ENCODE assay signal across 19 mouse cellular contexts in genomic region chr2:48629106-48630050, GRCm38 (mm10).
DNase-seq lines count a peak whose midpoint lies in the region; ATAC-seq lines count a peak whose summit lies in the region.
"Had no signal": no experiment of that assay in that cellular context is flagged by ENCODE, and none has a peak within 500 bp of the region (broad histone marks: within the 10 kb centered on the region; RNA-seq: fewer than 3 reads in every experiment).

No protein-coding gene starts in this region.

- no peak overlapping the region for H3K9ac ChIP-seq in neural tube, embryonic 11.5 days (ENCODE audit: low read length)
- H3K9ac ChIP-seq in hindbrain, embryonic 12.5 days: no peak overlapping the region
- no peak overlapping the region for H3K9ac ChIP-seq in midbrain, embryonic 14.5 days (replicated peaks; ENCODE audit: low read length)
- H3K9ac ChIP-seq: embryonic facial prominence, embryonic 13.5 days; liver, embryonic 13.5 days; stomach, embryonic 15.5 days had no signal

- peak; percentile 33 for DNase-seq in neural tube, embryonic 11.5 days (ENCODE audit: low spot score)
- no peak for DNase-seq in neural tube, embryonic 10.5 days (ENCODE audit: extremely low spot score, low spot score)
- peak; percentile 50 for DNase-seq in midbrain, embryonic 14.5 days
- no peak for DNase-seq in heart, adult 8-10 months (ENCODE audit: low spot score)
- no peak for DNase-seq in kidney, postnatal 10 days
- DNase-seq: cerebellum, postnatal 36 days; heart, postnatal 14 days; kidney, postnatal 14 days; layer of hippocampus, adult 9-11 months; left cerebral cortex, postnatal 4 days; liver, embryonic 13.5 days; thymus, postnatal 25 days had no signal

- no peaks in the 10 kb centered on the region for H3K36me3 ChIP-seq in neural tube, embryonic 11.5 days (ENCODE audit: control insufficient read depth, insufficient read depth, low read length)
- no peaks in the 10 kb centered on the region for H3K36me3 ChIP-seq in hindbrain, embryonic 12.5 days
- no peaks in the 10 kb centered on the region for H3K36me3 ChIP-seq in midbrain, embryonic 14.5 days (ENCODE audit: control insufficient read depth, insufficient read depth, low read length)
- H3K36me3 ChIP-seq: embryonic facial prominence, embryonic 13.5 days; heart, embryonic 10.5 days; liver, embryonic 13.5 days; stomach, embryonic 15.5 days had no signal

- WGBS in neural tube, embryonic 11.5 days: 45% methylated on average over 9 of the region's 9 CpGs
- WGBS in hindbrain, embryonic 12.5 days: 36% methylated on average over 9 of the region's 9 CpGs
- 37% methylated on average over 9 of the region's 9 CpGs for WGBS in midbrain, embryonic 14.5 days

- H3K4me2 ChIP-seq in neural tube, embryonic 11.5 days (ENCODE audit: low read depth): no peak overlapping the region
- peak overlapping the region; percentile 22 for H3K4me2 ChIP-seq in hindbrain, embryonic 12.5 days (replicated peaks)
- no peak overlapping the region for H3K4me2 ChIP-seq in midbrain, embryonic 14.5 days (ENCODE audit: low read length)
- H3K4me2 ChIP-seq: embryonic facial prominence, embryonic 13.5 days; liver, embryonic 13.5 days; stomach, embryonic 15.5 days had no signal

- H3K27me3 ChIP-seq in neural tube, embryonic 11.5 days (ENCODE audit: control insufficient read depth, insufficient read depth, low read length): no peaks in the 10 kb centered on the region
- H3K27me3 ChIP-seq in hindbrain, embryonic 12.5 days: no peaks in the 10 kb centered on the region
- no peaks in the 10 kb centered on the region for H3K27me3 ChIP-seq in midbrain, embryonic 14.5 days (ENCODE audit: control insufficient read depth, insufficient read depth, low read length)
- H3K27me3 ChIP-seq: embryonic facial prominence, embryonic 13.5 days; liver, embryonic 13.5 days; Patski; stomach, embryonic 15.5 days had no signal

- H3K27ac ChIP-seq in neural tube, embryonic 11.5 days (ENCODE audit: low read depth, low read length): 0 out of 2 replicates have a peak overlapping the region, but pooled peaks have one; percentile 54
- 0 out of 2 replicates have a peak overlapping the region, but pooled peaks have one; percentile 60 for H3K27ac ChIP-seq in hindbrain, embryonic 12.5 days
- 0 out of 2 replicates have a peak overlapping the region, but pooled peaks have one; percentile 28 for H3K27ac ChIP-seq in midbrain, embryonic 14.5 days (replicated peaks; ENCODE audit: low read depth, low read length)
- H3K27ac ChIP-seq: embryonic facial prominence, embryonic 13.5 days; heart, embryonic 10.5 days; liver, embryonic 13.5 days; stomach, embryonic 15.5 days had no signal

- peaks cover 8% of the 10 kb centered on the region; the same call in 1 of the 2 replicates for H3K4me1 ChIP-seq in neural tube, embryonic 11.5 days (ENCODE audit: control insufficient read depth, insufficient read depth, low read length)
- peaks cover 10% of the 10 kb centered on the region for H3K4me1 ChIP-seq in hindbrain, embryonic 12.5 days
- H3K4me1 ChIP-seq in midbrain, embryonic 14.5 days (ENCODE audit: control insufficient read depth, insufficient read depth, low read length): peaks cover 5% of the 10 kb centered on the region; the same call in 1 of the 2 replicates
- H3K4me1 ChIP-seq: embryonic facial prominence, embryonic 13.5 days; heart, embryonic 10.5 days; liver, embryonic 13.5 days; stomach, embryonic 15.5 days had no signal

- peak; percentile 80 for ATAC-seq in neural tube, embryonic 11.5 days (ENCODE audit: insufficient read depth, low FRiP score, low TSS enrichment)
- ATAC-seq in hindbrain, embryonic 12.5 days (ENCODE audit: low FRiP score): peak; percentile 86
- ATAC-seq in midbrain, embryonic 14.5 days (ENCODE audit: low FRiP score, low TSS enrichment): peak; percentile 46; the same call in 1 of the 2 replicates
- ATAC-seq in megakaryocyte-erythroid progenitor cell, adult 5-6 weeks (replicated peaks; ENCODE audit: low FRiP score, low TSS enrichment, poor library complexity, severe bottlenecking): no peak
- ATAC-seq: intestine, postnatal 0 days; Patski had no signal

- no peak overlapping the region for H3K4me3 ChIP-seq in neural tube, embryonic 11.5 days (ENCODE audit: low read depth, low read length)
- no peak overlapping the region for H3K4me3 ChIP-seq in hindbrain, embryonic 12.5 days
- H3K4me3 ChIP-seq in midbrain, embryonic 14.5 days (replicated peaks; ENCODE audit: low read depth, low read length): no peak overlapping the region
- H3K4me3 ChIP-seq: embryonic facial prominence, embryonic 13.5 days; heart, embryonic 10.5 days; liver, embryonic 13.5 days; stomach, embryonic 15.5 days had no signal

- H3K9me3 ChIP-seq in neural tube, embryonic 11.5 days (ENCODE audit: control insufficient read depth, low read length): no peaks in the 10 kb centered on the region
- no peaks in the 10 kb centered on the region for H3K9me3 ChIP-seq in hindbrain, embryonic 12.5 days (replicated peaks)
- no peaks in the 10 kb centered on the region for H3K9me3 ChIP-seq in midbrain, embryonic 14.5 days (ENCODE audit: control insufficient read depth, low read length)
- H3K9me3 ChIP-seq: embryonic facial prominence, embryonic 13.5 days; heart, embryonic 10.5 days; liver, embryonic 13.5 days; stomach, embryonic 15.5 days had no signal

Comparison
In these comparisons a context has a peak if more than half of its experiments do, and no peak if none do; other contexts are left out.
1. DNase-seq: peak in neural tube, embryonic 11.5 days (single experiment) and midbrain, embryonic 14.5 days (single experiment); none in neural tube, embryonic 10.5 days (single experiment), heart, adult 8-10 months (single experiment) and kidney, postnatal 10 days (single experiment).
2. Peak in every context shown above with its lines, with median percentiles within 50 percentile points of each other: H3K27ac ChIP-seq.